Mouse (Mus musculus) small intestine, adult 2 months (tissue): ENCODE data around the gene Gm37240. TPM values are rescaled to one million over a fixed set of nuclear protein-coding genes. Genes with fewer than 3 reads are reported as not detected.

Source experiments
- H3K27ac ChIP-seq: fragments of 200-500 bp; 2 replicates; pipeline ENCODE4 v1.5.1; 2012; ENCODE audit warnings: low read depth, low read length, control low read depth, inconsistent platforms; ENCODE audit not compliant: insufficient read depth
- H3K27me3 ChIP-seq: fragments of 200-500 bp; 2 replicates; pipeline ENCODE4 v1.6.1; 2012; ENCODE audit warnings: mild to moderate bottlenecking, moderate library complexity, low read length, inconsistent platforms; ENCODE audit not compliant: control insufficient read depth, insufficient read depth
- H3K36me3 ChIP-seq: fragments of 200-500 bp; 2 replicates; pipeline ENCODE4 v1.6.1; 2012; ENCODE audit warnings: mild to moderate bottlenecking, low read length, control low read depth, inconsistent platforms; ENCODE audit not compliant: control insufficient read depth, insufficient read depth
- H3K4me1 ChIP-seq: fragments of 200-500 bp; 2 replicates; pipeline ENCODE4 v1.6.1; 2012; ENCODE audit warnings: low read length, inconsistent platforms, mixed read lengths; ENCODE audit not compliant: control insufficient read depth, insufficient read depth, insufficient read length
- H3K4me3 ChIP-seq: fragments of 200-500 bp; 2 replicates; pipeline ENCODE4 v1.5.1; 2012; ENCODE audit warnings: low read depth, mild to moderate bottlenecking, control low read depth, inconsistent platforms, low read length, moderate library complexity
- CTCF ChIP-seq: fragments of 200-500 bp; IDR thresholded peaks from 2 replicates; pipeline ENCODE4 v1.5.1; 2012; ENCODE audit warnings: low read depth, mild to moderate bottlenecking, control low read depth, inconsistent platforms, low read length, moderate library complexity, mixed read lengths; ENCODE audit not compliant: insufficient replicate concordance, insufficient read length; ENCODE audit errors: extremely low read depth
- POLR2A ChIP-seq: fragments of 200-500 bp; IDR thresholded peaks from 2 replicates; pipeline ENCODE4 v1.6.1; 2012; ENCODE audit warnings: low read depth, mild to moderate bottlenecking, control low read depth, inconsistent platforms, low read length, moderate library complexity
- WGBS: fragments of 180-500 bp; shearing (Covaris S2); methylation state at CpG from one replicate; pipeline ENCODE4 v1.1.7; 2018; 5-methylcytosine and 5-hydroxymethylcytosine counted together
- polyA plus RNA-seq: library from polyadenylated mRNA; depleted of rRNA; stranded (reverse); fragments of >200 nt; gene quantifications from 2 replicates; pipeline ENCODE4 v1.2.3, GENCODE M21; 2012; rRNA removed

Gm37240 gene
- polyA plus RNA-seq = 26.5 and 58.2 TPM in 2 replicates

GRCm38 (mm10) chr3:85887239-85887827, at the start of gene Gm37240, which contains the start of gene Glt28d2:
Gene Gm37240, minus strand, starts transcription at chr3:85887518.
Gene Glt28d2, minus strand, starts transcription at chr3:85887516.
- H3K27ac ChIP-seq = peak within 1 kb of the TSS; percentile 99
- 1% methylated on average over 48 of the region's 48 CpGs for WGBS
- H3K4me1 ChIP-seq = peaks cover 5% of the 10 kb centered on the region; the same call in 1 of the 2 replicates
- no peaks in the 10 kb centered on the region for H3K27me3 ChIP-seq
- peak within 1 kb of the TSS; percentile 83 for H3K4me3 ChIP-seq
- peak; percentile 55; the same call in 1 of the 2 replicates for TF ChIP-seq POLR2A
- no peak for TF ChIP-seq CTCF
- H3K36me3 ChIP-seq = no peaks in the 10 kb centered on the region

GRCm38 (mm10) chr3:85933586-85933985, 46.3 kb upstream of the Gm37240 start:
- no peaks in the 10 kb centered on the region for H3K36me3 ChIP-seq
- TF ChIP-seq POLR2A (no peak), CTCF (no peak)
- WGBS = 77% methylated on average over 5 of the region's 5 CpGs
- no peak overlapping the region for H3K4me3 ChIP-seq
- H3K4me1 ChIP-seq = no peaks in the 10 kb centered on the region
- no peaks in the 10 kb centered on the region for H3K27me3 ChIP-seq
- H3K27ac ChIP-seq = no peak overlapping the region

- Histone ChIP-seq H3K27ac (no peak overlapping the region), H3K4me3 (no peak overlapping the region), H3K27me3 (no peaks in the 10 kb centered on the region), H3K4me1 (no peaks in the 10 kb centered on the region), H3K36me3 (no peaks in the 10 kb centered on the region)
- no peak for TF ChIP-seq POLR2A
- TF ChIP-seq CTCF = no peak
- 60% methylated on average over 6 of the region's 6 CpGs for WGBS
Observed at GRCm38 (mm10) chr3:85931859-85932258, 44.5 kb upstream of the Gm37240 start.

- no peak for TF ChIP-seq CTCF
- 92% methylated on average over 11 of the region's 11 CpGs for WGBS
- Histone ChIP-seq H3K4me3 (no peak overlapping the region), H3K4me1 (no peaks in the 10 kb centered on the region), H3K27ac (no peak overlapping the region), H3K27me3 (no peaks in the 10 kb centered on the region), H3K36me3 (no peaks in the 10 kb centered on the region)
Observed at GRCm38 (mm10) chr3:85930671-85931255, 43.4 kb upstream of the Gm37240 start.

- Histone ChIP-seq H3K4me3 (no peak overlapping the region), H3K4me1 (no peaks in the 10 kb centered on the region), H3K27ac (no peak overlapping the region), H3K27me3 (no peaks in the 10 kb centered on the region), H3K36me3 (no peaks in the 10 kb centered on the region)
- 72% methylated on average over 5 of the region's 5 CpGs for WGBS
- TF ChIP-seq POLR2A (no peak), CTCF (no peak)
Observed at GRCm38 (mm10) chr3:85929711-85930110, 42.4 kb upstream of the Gm37240 start.

GRCm38 (mm10) chr3:85928140-85928611, 40.9 kb upstream of the Gm37240 start:
- Histone ChIP-seq H3K27ac (no peak overlapping the region), H3K27me3 (no peaks in the 10 kb centered on the region), H3K4me1 (0 out of 2 replicates have a peak, but pooled peaks cover 1% of the 10 kb centered on the region), H3K36me3 (no peaks in the 10 kb centered on the region), H3K4me3 (no peak overlapping the region)
- no peak for TF ChIP-seq POLR2A
- TF ChIP-seq CTCF = no peak
- 88% methylated on average over 5 of the region's 5 CpGs for WGBS

- Histone ChIP-seq H3K4me1 (0 out of 2 replicates have a peak, but pooled peaks cover 1% of the 10 kb centered on the region), H3K27me3 (no peaks in the 10 kb centered on the region), H3K36me3 (no peaks in the 10 kb centered on the region), H3K27ac (no peak overlapping the region), H3K4me3 (no peak overlapping the region)
- WGBS = 94% methylated on average over 9 of the region's 9 CpGs
- no peak for TF ChIP-seq POLR2A
- TF ChIP-seq CTCF = no peak
Observed at GRCm38 (mm10) chr3:85927296-85927695, 40.0 kb upstream of the Gm37240 start.
